Comparison of ENCODE assay signal across 10 mouse cellular contexts in the genomic region with DNA sequence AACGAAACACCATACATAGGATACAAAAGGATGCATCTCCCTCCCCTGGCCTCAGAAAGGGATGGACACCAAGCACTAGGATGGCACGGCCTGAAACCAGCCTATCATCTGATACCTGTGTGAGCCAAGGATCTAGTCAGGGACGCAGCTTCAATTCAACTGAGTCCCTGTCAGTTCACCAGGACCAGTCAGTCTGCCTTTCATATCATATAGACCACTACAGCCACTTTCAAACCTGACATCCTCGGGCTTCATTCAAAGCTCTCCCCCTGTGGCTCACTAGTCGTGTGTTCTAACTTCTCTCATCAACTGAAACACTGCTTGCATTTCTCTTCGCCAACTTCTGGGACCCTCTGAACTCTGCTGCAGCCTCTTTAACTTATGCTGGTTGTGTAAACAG. TPM values are rescaled to one million over a fixed set of nuclear protein-coding genes. Genes with fewer than 3 reads are reported as not detected.
A peak's percentile ranks its signal among the peaks of the same experiment; 100 is the strongest.
DNase-seq lines count a peak whose midpoint lies in the region; ATAC-seq lines count a peak whose summit lies in the region.
"Had no signal": no experiment of that assay in that cellular context is flagged by ENCODE, and none has a peak within 500 bp of the region (broad histone marks: within the 10 kb centered on the region; RNA-seq: fewer than 3 reads in every experiment).

No protein-coding gene starts in this region.

- WGBS in hindbrain, embryonic 10.5 days, result 82% methylated on average over 6 of the region's 6 CpGs
- WGBS in hindbrain, embryonic 11.5 days, result 89% methylated on average over 6 of the region's 6 CpGs
- WGBS in embryonic facial prominence, embryonic 11.5 days, result 83% methylated on average over 6 of the region's 6 CpGs
- 80% methylated on average over 6 of the region's 6 CpGs for WGBS in hindbrain, embryonic 16.5 days
- WGBS in midbrain, embryonic 15.5 days, result 84% methylated on average over 6 of the region's 6 CpGs

- H3K9ac ChIP-seq in hindbrain, embryonic 11.5 days (ENCODE audit: low read depth, low read length), result no peak overlapping the region
- H3K9ac ChIP-seq in embryonic facial prominence, embryonic 11.5 days (replicated peaks; ENCODE audit: low read length), result no peak overlapping the region; the same call in 1 of the 2 replicates
- peak overlapping the region; percentile 14; the same call in 1 of the 2 replicates for H3K9ac ChIP-seq in hindbrain, embryonic 16.5 days (ENCODE audit: low read depth, low read length)
- H3K9ac ChIP-seq in midbrain, embryonic 15.5 days, result peak overlapping the region; percentile 9; the same call in 1 of the 2 replicates

- no peak for ATAC-seq in hindbrain, embryonic 11.5 days (ENCODE audit: low FRiP score)
- ATAC-seq in embryonic facial prominence, embryonic 11.5 days (replicated peaks; ENCODE audit: insufficient number of reproducible peaks, low FRiP score, low TSS enrichment, low read depth), result no peak
- no peak for ATAC-seq in hindbrain, embryonic 16.5 days
- ATAC-seq in midbrain, embryonic 15.5 days (replicated peaks), result no peak

- H3K9me3 ChIP-seq in hindbrain, embryonic 10.5 days, result no peaks in the 10 kb centered on the region
- no peaks in the 10 kb centered on the region for H3K9me3 ChIP-seq in hindbrain, embryonic 11.5 days (ENCODE audit: control insufficient read depth, low read length)
- no peaks in the 10 kb centered on the region for H3K9me3 ChIP-seq in embryonic facial prominence, embryonic 11.5 days (replicated peaks; ENCODE audit: control insufficient read depth, low read length)
- no peaks in the 10 kb centered on the region for H3K9me3 ChIP-seq in hindbrain, embryonic 16.5 days (ENCODE audit: control insufficient read depth, low read length)
- no peaks in the 10 kb centered on the region for H3K9me3 ChIP-seq in midbrain, embryonic 15.5 days

- H3K4me3 ChIP-seq in hindbrain, embryonic 10.5 days, result peak overlapping the region; percentile 84
- H3K4me3 ChIP-seq in hindbrain, embryonic 11.5 days (ENCODE audit: low read depth, low read length), result no peak overlapping the region
- H3K4me3 ChIP-seq in embryonic facial prominence, embryonic 11.5 days (ENCODE audit: low read depth, low read length), result no peak overlapping the region
- H3K4me3 ChIP-seq in hindbrain, embryonic 16.5 days (ENCODE audit: low read length), result peak overlapping the region; percentile 22
- peak overlapping the region; percentile 100; the same call in 1 of the 2 replicates for H3K4me3 ChIP-seq in midbrain, embryonic 15.5 days

- H3K4me1 ChIP-seq in hindbrain, embryonic 10.5 days (replicated peaks), result peaks cover 18% of the 10 kb centered on the region
- H3K4me1 ChIP-seq in hindbrain, embryonic 11.5 days (replicated peaks; ENCODE audit: control insufficient read depth, insufficient read depth, low read length), result no peaks in the 10 kb centered on the region
- 0 out of 2 replicates have a peak, but pooled peaks cover 2% of the 10 kb centered on the region for H3K4me1 ChIP-seq in embryonic facial prominence, embryonic 11.5 days (ENCODE audit: control insufficient read depth, insufficient read depth, low read length)
- H3K4me1 ChIP-seq in hindbrain, embryonic 16.5 days (ENCODE audit: control insufficient read depth, insufficient read depth, low read depth, low read length), result peaks cover 27% of the 10 kb centered on the region
- peaks cover 30% of the 10 kb centered on the region for H3K4me1 ChIP-seq in midbrain, embryonic 15.5 days

- H3K4me2 ChIP-seq in hindbrain, embryonic 11.5 days (replicated peaks; ENCODE audit: low read depth, low read length), result no peak overlapping the region; the same call in 1 of the 2 replicates
- peak overlapping the region; percentile 29; the same call in 1 of the 2 replicates for H3K4me2 ChIP-seq in embryonic facial prominence, embryonic 11.5 days (ENCODE audit: low read depth, low read length)
- peak overlapping the region; percentile 47 for H3K4me2 ChIP-seq in hindbrain, embryonic 16.5 days (ENCODE audit: low read length)
- peak overlapping the region; percentile 47 for H3K4me2 ChIP-seq in midbrain, embryonic 15.5 days

- peaks cover 34% of the 10 kb centered on the region for H3K36me3 ChIP-seq in hindbrain, embryonic 10.5 days
- no peaks in the 10 kb centered on the region for H3K36me3 ChIP-seq in hindbrain, embryonic 11.5 days (ENCODE audit: control insufficient read depth, insufficient read depth, low read length)
- H3K36me3 ChIP-seq in embryonic facial prominence, embryonic 11.5 days (replicated peaks; ENCODE audit: control insufficient read depth, insufficient read depth, low read depth, low read length), result no peaks in the 10 kb centered on the region
- 0 out of 2 replicates have a peak, but pooled peaks cover 2% of the 10 kb centered on the region for H3K36me3 ChIP-seq in hindbrain, embryonic 16.5 days (ENCODE audit: control insufficient read depth, insufficient read depth, low read length)
- H3K36me3 ChIP-seq in midbrain, embryonic 15.5 days (replicated peaks), result no peaks in the 10 kb centered on the region

- DNase-seq in hindbrain, embryonic 10.5 days (ENCODE audit: low spot score), result no peak
- no peak for DNase-seq in hindbrain, embryonic 11.5 days (ENCODE audit: low spot score)
- DNase-seq in embryonic facial prominence, embryonic 11.5 days (ENCODE audit: low spot score), result no peak
- no peak for DNase-seq in layer of hippocampus, postnatal 10 days (ENCODE audit: low spot score in 2 of 2)
- no peak for DNase-seq in B cell, adult 2 months
- DNase-seq in kidney, adult 11 months, result no peak

- no peak overlapping the region for H3K27ac ChIP-seq in hindbrain, embryonic 10.5 days
- H3K27ac ChIP-seq in hindbrain, embryonic 11.5 days (ENCODE audit: low read depth, low read length), result no peak overlapping the region
- no peak overlapping the region for H3K27ac ChIP-seq in embryonic facial prominence, embryonic 11.5 days (replicated peaks; ENCODE audit: low read depth, low read length)
- H3K27ac ChIP-seq in hindbrain, embryonic 16.5 days (ENCODE audit: low read depth, low read length), result no peak overlapping the region
- H3K27ac ChIP-seq in midbrain, embryonic 15.5 days, result no peak overlapping the region

- no peaks in the 10 kb centered on the region for H3K27me3 ChIP-seq in hindbrain, embryonic 10.5 days (ENCODE audit: insufficient read depth, poor library complexity, severe bottlenecking)
- H3K27me3 ChIP-seq in hindbrain, embryonic 11.5 days (ENCODE audit: control insufficient read depth, insufficient read depth, low read length), result no peaks in the 10 kb centered on the region
- no peaks in the 10 kb centered on the region for H3K27me3 ChIP-seq in embryonic facial prominence, embryonic 11.5 days (ENCODE audit: control insufficient read depth, insufficient read depth, low read length)
- H3K27me3 ChIP-seq in hindbrain, embryonic 16.5 days (replicated peaks; ENCODE audit: control insufficient read depth, insufficient read depth, low read length), result no peaks in the 10 kb centered on the region
- H3K27me3 ChIP-seq in midbrain, embryonic 15.5 days (replicated peaks), result no peaks in the 10 kb centered on the region

RNA-seq across cellular contexts. Expression of gene Zfp869, which starts 4.8 kb away (rescaled TPM):
- polyA plus RNA-seq in hindbrain, embryonic 10.5 days (2016; fragmentation: Nextera tagmentation; extraction: Ambion mirVana), result 28.0 and 34.2 TPM in 2 replicates
- polyA plus RNA-seq in hindbrain, embryonic 11.5 days (2014; fragmentation: Nextera tagmentation; extraction: Ambion mirVana), result 32.1 and 38.8 TPM in 2 replicates
- 35.5 and 38.7 TPM in 2 replicates for polyA plus RNA-seq in embryonic facial prominence, embryonic 11.5 days (2014; fragmentation: Nextera tagmentation; extraction: Ambion mirVana)
- 24.2 and 26.7 TPM in 2 replicates for polyA plus RNA-seq in hindbrain, embryonic 16.5 days (2015; fragmentation: Nextera tagmentation; extraction: Ambion mirVana)
- polyA plus RNA-seq in midbrain, embryonic 15.5 days (2015; fragmentation: Nextera tagmentation; extraction: Ambion mirVana), result 26.1 and 27.5 TPM in 2 replicates
- 10 to 100 TPM; 17.1 to 20.0 TPM for total RNA-seq in layer of hippocampus, postnatal 10 days (2021)

RNA-seq across cellular contexts. Expression of gene Zfp963, which starts 34.4 kb away (rescaled TPM):
- 6.2 and 6.3 TPM in 2 replicates for polyA plus RNA-seq in hindbrain, embryonic 10.5 days (2016; fragmentation: Nextera tagmentation; extraction: Ambion mirVana)
- 7.2 and 9.2 TPM in 2 replicates for polyA plus RNA-seq in hindbrain, embryonic 11.5 days (2014; fragmentation: Nextera tagmentation; extraction: Ambion mirVana)
- 7.6 and 7.8 TPM in 2 replicates for polyA plus RNA-seq in embryonic facial prominence, embryonic 11.5 days (2014; fragmentation: Nextera tagmentation; extraction: Ambion mirVana)
- polyA plus RNA-seq in hindbrain, embryonic 16.5 days (2015; fragmentation: Nextera tagmentation; extraction: Ambion mirVana), result 6.5 and 8.6 TPM in 2 replicates
- 9.1 and 10.6 TPM in 2 replicates for polyA plus RNA-seq in midbrain, embryonic 15.5 days (2015; fragmentation: Nextera tagmentation; extraction: Ambion mirVana)
- 1 to 10 TPM; 4.7 to 6.7 TPM for total RNA-seq in layer of hippocampus, postnatal 10 days (2021)

RNA-seq across cellular contexts. Expression of gene Gm20422, which starts 59.3 kb away (rescaled TPM):
- 0.58 and 1.1 TPM in 2 replicates for polyA plus RNA-seq in hindbrain, embryonic 10.5 days (2016; fragmentation: Nextera tagmentation; extraction: Ambion mirVana)
- 0.66 TPM in 1 of 2 replicates, not detected in the other for polyA plus RNA-seq in hindbrain, embryonic 11.5 days (2014; fragmentation: Nextera tagmentation; extraction: Ambion mirVana)
- polyA plus RNA-seq in embryonic facial prominence, embryonic 11.5 days (2014; fragmentation: Nextera tagmentation; extraction: Ambion mirVana), result not detected in 2 replicates
- 0.64 TPM in 1 of 2 replicates, not detected in the other for polyA plus RNA-seq in hindbrain, embryonic 16.5 days (2015; fragmentation: Nextera tagmentation; extraction: Ambion mirVana)
- 0.23 TPM in 1 of 2 replicates, not detected in the other for polyA plus RNA-seq in midbrain, embryonic 15.5 days (2015; fragmentation: Nextera tagmentation; extraction: Ambion mirVana)
- under 1 TPM in 1 of 2 experiments, not detected in 1; 0.91 TPM for total RNA-seq in layer of hippocampus, postnatal 10 days (2021)
- polyA plus RNA-seq: gonadal fat pad, adult 2 months; small intestine, adult 2 months had no signal

Comparison
In these comparisons a context has a peak if more than half of its experiments do, and no peak if none do; other contexts are left out.
1. H3K4me3 ChIP-seq: peak in hindbrain, embryonic 10.5 days (single experiment), hindbrain, embryonic 16.5 days (single experiment) and midbrain, embryonic 15.5 days (single experiment); none in hindbrain, embryonic 11.5 days (single experiment) and embryonic facial prominence, embryonic 11.5 days (single experiment).
2. H3K9ac ChIP-seq: peak in hindbrain, embryonic 16.5 days (single experiment) and midbrain, embryonic 15.5 days (single experiment); none in hindbrain, embryonic 11.5 days (single experiment) and embryonic facial prominence, embryonic 11.5 days (single experiment).